Mouse (Mus musculus) layer of hippocampus, adult 2 months (tissue): ENCODE results near the gene Glt1d1. TPM values are rescaled to one million over a fixed set of nuclear protein-coding genes. Genes with fewer than 3 reads are reported as not detected.
"Not testable (repeated sequence)": the region's sequence is repeated elsewhere in the genome, so short reads cannot be mapped to it uniquely, and the experiment has no call there.

ENCODE experiments used
- DNase-seq, 2 experiments: peaks; one replicate each; pipeline ENCODE4 v3.0.0; 2022; ENCODE audit warnings: low spot score in 2 of 2
- H3K27ac ChIP-seq: fragments of 200-600 bp; 2 replicates; pipeline ENCODE4 v1.8.1; 2022
- H3K4me3 ChIP-seq: fragments of 200-600 bp; 2 replicates; pipeline ENCODE4 v1.8.1; 2022; ENCODE audit warnings: mild to moderate bottlenecking
- CTCF ChIP-seq: fragments of 200-600 bp; conservative IDR thresholded peaks from 2 replicates; pipeline ENCODE4 v1.8.1; 2022; ENCODE audit warnings: antibody characterized with exemption, mild to moderate bottlenecking, moderate library complexity
- total RNA-seq, 2 experiments: library from RNA; stranded (reverse); gene quantifications; 2 replicates each; pipeline ENCODE4 v1.2.3; 2021

The Glt1d1 gene
- total RNA-seq, 2 experiments from 2014 or later, result 24.7 to 28.6 TPM

DNA sequence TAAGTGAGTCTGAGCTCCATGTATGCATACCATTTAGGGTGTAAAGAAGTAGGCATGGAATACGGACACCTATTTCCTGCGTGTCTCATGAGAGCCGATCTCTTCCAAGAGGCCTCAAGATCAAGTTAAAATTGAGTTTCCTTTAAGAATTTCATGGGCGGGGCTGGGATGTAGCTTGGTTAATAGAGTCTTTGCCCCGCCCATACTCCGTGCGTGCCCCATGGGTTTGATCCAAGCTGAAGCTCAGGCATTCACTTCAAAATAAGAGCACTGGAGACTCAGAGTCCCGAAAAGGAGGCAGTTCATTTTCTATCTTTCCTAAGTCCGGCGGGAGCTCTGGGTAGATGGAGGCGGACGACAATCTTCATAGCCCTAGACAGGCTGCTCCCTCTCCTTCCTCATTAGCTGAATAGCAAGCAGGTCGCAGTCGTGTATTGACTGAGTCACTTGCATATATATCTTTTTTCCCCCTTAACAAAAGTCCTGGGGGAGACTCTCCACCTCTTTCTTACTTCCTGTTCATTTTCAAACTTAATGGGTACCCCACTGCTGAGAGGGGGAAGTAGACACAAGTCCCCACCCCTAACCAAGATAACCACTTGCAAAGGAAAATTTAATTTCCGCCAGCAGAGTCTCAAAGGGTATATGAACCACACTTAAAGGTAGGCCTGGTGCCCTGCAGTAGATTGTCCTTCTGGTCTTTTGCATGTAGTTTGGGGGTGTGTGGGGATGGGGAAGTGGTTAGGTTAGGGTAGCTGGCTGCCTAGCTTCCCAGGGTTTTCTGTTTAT, 88.7 kb downstream of the Glt1d1 start:
- no peak for DNase-seq
- H3K27ac ChIP-seq, result no peak overlapping the region
- TF ChIP-seq CTCF, result no peak
- H3K4me3 ChIP-seq, result no peak overlapping the region

DNA sequence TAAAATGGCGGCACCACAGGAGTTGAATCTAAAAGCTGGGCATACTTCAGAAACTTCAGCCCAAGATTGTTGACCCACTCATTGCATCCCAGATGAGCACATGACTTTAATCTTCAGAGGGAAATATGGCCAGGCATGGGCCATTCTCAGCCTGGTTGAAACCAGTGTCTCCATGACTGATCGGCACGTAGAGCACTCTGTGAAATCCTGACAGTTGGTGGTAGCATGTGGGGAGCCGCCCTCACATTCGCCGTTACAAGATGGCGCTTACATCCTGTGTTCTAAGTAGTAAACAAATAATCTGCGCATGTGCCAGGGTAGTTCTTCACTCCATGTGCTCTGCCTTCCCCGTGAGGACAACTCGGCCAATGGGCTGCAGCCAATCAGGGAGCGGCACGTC, 90.1 kb downstream of the Glt1d1 start:
- peak; percentile 48 to 57 for DNase-seq
- H3K27ac ChIP-seq, H3K4me3 ChIP-seq: not testable (repeated sequence)

DNA sequence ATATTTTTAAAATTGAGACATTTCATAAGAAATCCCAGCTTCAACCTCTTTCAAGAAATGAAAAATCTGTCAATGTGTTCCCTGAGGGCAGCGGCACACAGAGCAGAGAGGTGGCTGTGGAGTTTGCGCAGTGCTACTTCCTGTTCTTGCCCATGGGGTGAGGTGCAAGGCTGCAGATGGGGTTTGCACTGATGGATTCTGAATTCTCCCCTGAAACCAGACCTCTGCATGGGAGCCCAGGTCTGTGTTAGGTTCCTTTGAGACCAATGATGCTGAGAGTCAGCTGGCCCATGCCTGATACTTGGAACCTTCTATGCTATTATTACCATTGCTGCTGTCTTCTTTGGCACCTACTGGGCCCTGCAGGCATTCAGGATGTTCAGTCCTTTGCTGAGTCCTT, 98.3 kb downstream of the Glt1d1 start:
- DNase-seq, result no peak
- Histone ChIP-seq H3K4me3 (no peak overlapping the region), H3K27ac (no peak overlapping the region)
- no peak for TF ChIP-seq CTCF

DNA sequence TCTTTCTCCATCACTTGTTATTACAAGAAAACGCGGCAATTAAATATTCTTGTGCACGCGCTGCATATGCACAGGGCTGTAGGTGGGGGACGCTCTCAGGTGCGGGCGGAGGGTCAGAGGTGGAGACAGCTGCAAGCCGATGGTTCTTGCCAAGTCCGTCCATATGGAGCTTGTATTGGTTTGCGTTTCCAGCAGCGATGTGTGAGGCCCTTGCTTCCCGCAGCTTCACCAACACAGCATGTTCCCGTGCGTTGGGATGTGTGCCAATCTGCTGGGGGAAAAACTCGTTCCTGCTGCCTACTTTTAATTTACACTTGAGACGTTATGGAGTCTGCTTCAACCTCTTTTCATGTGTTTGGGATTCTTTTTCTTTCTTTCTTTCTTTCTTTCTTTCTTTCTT, 109.3 kb downstream of the Glt1d1 start:
- DNase-seq, result peak; percentile 61 to 62
- H3K27ac ChIP-seq, result no peak overlapping the region
- H3K4me3 ChIP-seq, result no peak overlapping the region
- no peak for TF ChIP-seq CTCF

DNA sequence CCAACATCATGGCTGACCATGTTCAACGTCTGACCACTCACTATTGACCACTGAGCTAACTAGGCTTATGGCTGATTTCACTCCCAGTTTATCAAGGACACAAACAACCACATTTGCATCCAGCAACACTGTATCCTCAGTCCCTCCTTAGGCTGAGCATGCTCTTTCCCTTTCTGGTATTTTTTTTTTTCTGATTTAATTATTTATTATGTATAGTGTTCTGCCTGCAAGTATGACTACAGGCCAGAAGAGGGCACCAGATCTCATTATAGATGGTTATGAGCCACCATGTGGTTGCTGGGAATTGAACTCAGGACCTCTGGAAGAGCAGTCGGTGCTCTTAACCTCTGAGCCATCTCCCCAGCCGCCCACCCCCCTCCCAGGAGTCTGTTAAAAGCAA, 117.5 kb downstream of the Glt1d1 start:
- DNase-seq, H3K27ac ChIP-seq, H3K4me3 ChIP-seq: not testable (repeated sequence)
- peak; percentile 17; the same call in 1 of the 2 replicates for TF ChIP-seq CTCF

DNA sequence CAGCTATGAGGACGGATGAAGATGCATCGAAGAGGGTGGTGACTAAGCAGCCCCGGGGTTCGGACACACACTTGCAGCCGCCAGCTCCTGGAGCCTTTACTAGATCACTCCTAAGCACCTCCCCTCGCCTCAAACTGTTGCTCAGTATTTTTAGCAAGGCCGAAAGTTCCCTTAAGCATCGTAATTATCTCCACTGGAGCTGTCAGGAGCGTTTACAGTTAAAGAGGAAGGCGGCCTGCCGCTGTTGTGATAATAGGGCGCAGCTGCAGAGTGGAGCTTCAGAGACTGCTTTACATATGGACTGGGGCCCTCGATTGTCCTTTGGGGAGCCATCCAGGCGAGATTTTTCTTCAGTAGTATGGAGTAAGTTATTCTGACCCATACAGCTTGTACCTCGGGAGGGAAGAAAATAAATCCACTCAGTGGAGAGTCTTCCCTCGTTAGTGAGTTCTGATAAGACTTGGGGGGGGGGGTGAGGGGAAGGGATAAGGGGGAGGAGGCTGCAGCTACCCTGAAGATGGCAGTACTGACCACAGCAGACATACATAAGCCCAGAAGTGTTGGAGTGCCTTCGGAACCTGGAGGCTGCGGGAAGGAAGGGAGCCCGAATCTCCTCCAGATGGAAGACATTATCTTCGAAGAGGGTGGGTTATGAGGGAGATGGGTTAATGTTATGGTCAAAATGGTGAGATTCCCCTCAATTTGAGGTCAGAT, 119.4 kb downstream of the Glt1d1 start:
- Histone ChIP-seq H3K4me3 (no peak overlapping the region), H3K27ac (no peak overlapping the region)
- no peak for TF ChIP-seq CTCF
- DNase-seq, result peak in 1 of 2 experiments; percentile 5

DNA sequence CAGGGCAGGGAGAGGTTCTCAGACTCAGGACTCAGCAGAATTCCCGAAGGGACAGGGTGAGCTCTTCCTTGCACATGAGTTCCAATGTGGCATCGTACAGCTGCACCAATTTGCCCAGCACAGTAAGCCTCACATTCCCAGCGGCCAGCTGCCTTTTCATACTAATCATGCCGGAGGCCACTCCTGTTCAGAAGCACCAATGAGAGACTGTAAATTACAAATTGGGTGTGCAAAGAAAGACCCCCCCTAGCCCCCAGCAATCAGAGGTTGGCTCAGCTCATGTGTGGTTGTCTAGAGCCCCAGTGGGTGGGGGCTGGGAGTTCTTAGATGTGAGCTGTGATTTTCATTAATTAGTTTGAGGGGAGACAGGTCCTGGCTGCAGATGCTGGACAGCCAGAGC, 123.5 kb downstream of the Glt1d1 start:
- Histone ChIP-seq H3K4me3 (no peak overlapping the region), H3K27ac (no peak overlapping the region)
- no peak for TF ChIP-seq CTCF
- peak in 1 of 2 experiments; percentile 7 for DNase-seq

DNA sequence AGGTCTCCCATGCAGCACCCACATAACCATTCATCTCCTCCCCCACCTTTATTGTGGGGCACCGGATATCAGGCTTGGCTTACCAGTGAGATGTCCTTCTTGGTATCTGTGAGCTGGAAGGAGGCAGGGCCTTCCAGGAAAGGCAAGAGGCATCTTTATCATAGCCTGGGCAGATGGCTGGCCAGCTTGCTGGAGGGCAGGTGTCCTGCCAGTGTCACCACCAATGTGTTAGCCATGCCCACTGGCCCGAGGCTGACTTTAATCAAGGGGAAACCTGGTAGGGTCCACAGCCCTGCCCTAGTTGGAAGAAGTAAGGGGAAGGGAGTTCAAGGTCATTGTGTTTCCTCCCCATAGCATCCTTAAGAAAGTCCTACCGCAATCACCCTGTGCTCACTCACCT, 123.9 kb downstream of the Glt1d1 start:
- Histone ChIP-seq H3K4me3 (no peak overlapping the region), H3K27ac (no peak overlapping the region)
- DNase-seq, result no peak
- TF ChIP-seq CTCF, result no peak

DNA sequence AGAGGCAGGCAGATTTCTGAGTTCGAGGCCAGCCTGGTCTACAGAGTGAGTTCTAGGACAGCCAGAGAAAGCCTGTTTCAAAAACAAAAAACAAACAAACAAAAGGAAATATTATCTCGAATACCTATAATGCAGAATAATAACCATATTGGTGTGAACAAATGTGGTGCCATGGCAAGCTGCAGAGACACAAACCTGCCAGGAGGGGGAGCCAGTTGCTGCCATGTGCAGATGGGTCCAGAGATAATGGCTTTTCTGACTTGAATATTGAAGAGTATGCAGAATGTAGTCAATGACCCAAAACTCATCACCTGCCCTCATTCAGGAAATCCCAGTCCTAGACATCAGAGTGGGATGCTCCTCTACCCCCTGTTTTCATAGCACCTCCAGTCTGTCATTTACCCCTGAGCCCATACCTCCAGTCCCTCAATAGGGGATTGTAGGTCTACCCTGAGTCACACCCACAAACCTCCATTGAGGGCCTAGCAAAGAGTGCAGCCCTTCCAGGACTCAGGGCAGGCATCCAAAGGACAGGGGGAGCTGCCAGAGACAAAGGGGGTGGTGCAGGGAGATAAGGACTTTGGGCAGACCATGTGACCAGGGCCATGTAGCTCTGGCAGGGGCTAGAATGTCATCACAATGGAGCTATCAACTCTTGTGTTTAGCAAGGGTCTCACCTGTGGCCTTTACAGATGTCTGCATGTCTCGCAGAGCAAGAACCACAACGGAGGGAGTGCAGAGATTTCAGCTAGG, 124.8 kb downstream of the Glt1d1 start:
- DNase-seq, result peak in 1 of 2 experiments; percentile 18
- Histone ChIP-seq H3K27ac (no peak overlapping the region), H3K4me3 (no peak overlapping the region)
- TF ChIP-seq CTCF, result peak; percentile 74

DNA sequence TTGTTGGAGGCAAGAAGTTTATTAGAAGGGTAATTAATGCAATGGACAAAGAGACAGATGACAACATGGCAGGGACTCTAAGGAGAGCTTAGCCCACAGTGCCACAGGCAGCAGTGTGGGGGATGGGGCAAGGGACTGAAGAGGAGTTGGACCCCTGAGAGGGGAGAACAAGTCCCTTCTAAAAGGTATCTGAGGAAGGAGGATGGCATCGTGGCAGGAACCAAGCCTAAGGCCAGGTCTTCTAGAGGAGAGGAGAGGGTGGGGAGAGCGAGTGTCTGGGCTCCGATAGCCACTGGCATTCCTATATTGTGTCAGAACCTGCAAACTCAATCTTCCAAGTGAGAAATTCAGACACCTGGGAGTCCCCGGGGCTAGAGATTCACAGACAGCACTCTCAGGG, 126.5 kb downstream of the Glt1d1 start:
- no peak for TF ChIP-seq CTCF
- H3K27ac ChIP-seq, result no peak overlapping the region
- DNase-seq, result no peak
- no peak overlapping the region for H3K4me3 ChIP-seq

Other genes starting within 250 kb of the Glt1d1 start
- gene Slc15a4, start 635 bp downstream of the Glt1d1 start, total RNA-seq, result 10 to 100 TPM; 24.0 to 26.4 TPM